Mouse (Mus musculus) MEL (cell line): ENCODE measurements around the gene Msmo1.

Experiments
- BHLHE40 ChIP-seq: IDR thresholded peaks from 2 replicates; pipeline ENCODE4 v1.6.1; 2012; ENCODE audit warnings: low read depth, mild to moderate bottlenecking, inconsistent platforms, low read length, improper control_type of control experiment, borderline replicate concordance
- CTCF ChIP-seq, 3 experiments: IDR thresholded peaks in 2 of 3; conservative IDR thresholded peaks in 1 of 3; 2 replicates each; pipeline ENCODE4 v1.5.1; 2011 to 2012; ENCODE audit warnings: low read length in 3 of 3, low read depth in 2 of 3, mild to moderate bottlenecking in 2 of 3, improper control_type of control experiment in 1 of 3, inconsistent platforms in 1 of 3, mixed read lengths in 1 of 3, moderate library complexity in 1 of 3; ENCODE audit not compliant: control insufficient read depth in 1 of 3, insufficient read depth in 1 of 3, poor library complexity in 1 of 3, severe bottlenecking in 1 of 3
- E2F4 ChIP-seq: IDR thresholded peaks from 2 replicates; pipeline ENCODE4 v1.6.1; 2011; ENCODE audit warnings: low read depth, low read length, improper control_type of control experiment, borderline replicate concordance
- EP300 ChIP-seq, 2 experiments: IDR thresholded peaks; 2 replicates each; pipeline ENCODE4 v1.6.1; 2011; ENCODE audit warnings: improper control_type of control experiment in 2 of 2, low read length in 2 of 2, low read depth in 1 of 2, mild to moderate bottlenecking in 1 of 2
- HCFC1 ChIP-seq: IDR thresholded peaks from 2 replicates; pipeline ENCODE4 v1.6.1; 2012; ENCODE audit warnings: low read depth, mild to moderate bottlenecking, inconsistent platforms, low read length, improper control_type of control experiment, moderate library complexity
- POLR2A ChIP-seq, 2 experiments: IDR thresholded peaks; 2 replicates each; pipeline ENCODE4 v1.6.1; 2011 to 2012; ENCODE audit warnings: low read length in 2 of 2, mild to moderate bottlenecking in 2 of 2, control low read depth in 1 of 2, improper control_type of control experiment in 1 of 2, low read depth in 1 of 2, moderate library complexity in 1 of 2; ENCODE audit not compliant: control insufficient read depth in 1 of 2, insufficient read depth in 1 of 2, poor library complexity in 1 of 2
- POLR2AphosphoS2 ChIP-seq: IDR thresholded peaks from 2 replicates; pipeline ENCODE4 v1.6.1; 2011; ENCODE audit warnings: low read length, improper control_type of control experiment
- RCOR1 ChIP-seq: IDR thresholded peaks from 2 replicates; pipeline ENCODE4 v1.6.1; 2012; ENCODE audit warnings: low read depth, mild to moderate bottlenecking, inconsistent platforms, low read length, improper control_type of control experiment
- SIN3A ChIP-seq: IDR thresholded peaks from 2 replicates; pipeline ENCODE4 v1.6.1; 2012; ENCODE audit warnings: low read length, improper control_type of control experiment, inconsistent platforms
- SMC3 ChIP-seq: IDR thresholded peaks from 2 replicates; pipeline ENCODE4 v1.6.1; 2011; ENCODE audit warnings: low read depth, low read length, improper control_type of control experiment

DNA sequence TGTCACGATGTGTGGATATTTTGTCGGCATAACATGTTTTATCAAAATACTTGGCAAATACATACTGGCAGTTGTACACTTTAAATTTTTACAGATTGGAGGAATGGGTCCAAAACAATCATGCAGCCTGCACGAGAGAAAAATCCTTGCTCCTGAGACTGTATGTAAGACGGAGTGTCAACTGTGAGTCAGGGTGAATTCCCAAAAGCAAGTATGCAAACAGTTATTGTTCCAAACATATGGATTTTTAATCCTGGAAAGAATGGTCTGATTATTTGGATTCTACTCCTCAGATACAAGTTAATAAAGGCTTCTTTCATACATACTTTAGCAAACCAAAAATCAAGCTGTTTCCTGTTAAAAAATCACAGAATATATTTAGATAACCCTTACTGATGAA lies 44.9 kb downstream of the Msmo1 start:
- TF ChIP-seq RCOR1: no peak
- no peak for TF ChIP-seq CTCF (IDR thresholded peaks at IDR 0.05 in 2 of 3, conservative IDR thresholded peaks at IDR 0.05 in 1 of 3; ENCODE audit: control insufficient read depth in 1 of 3, insufficient read depth in 1 of 3, low read depth in 2 of 3, low read length in 3 of 3, poor library complexity in 1 of 3, severe bottlenecking in 1 of 3)
- no peak for TF ChIP-seq SIN3A
- no peak for TF ChIP-seq EP300 (IDR thresholded peaks at IDR 0.05; ENCODE audit: low read depth in 1 of 2, low read length in 2 of 2)
- no peak for TF ChIP-seq POLR2AphosphoS2
- no peak for TF ChIP-seq POLR2A (IDR thresholded peaks at IDR 0.05; ENCODE audit: control insufficient read depth in 1 of 2, insufficient read depth in 1 of 2, low read depth in 1 of 2, low read length in 2 of 2, poor library complexity in 1 of 2)
- TF ChIP-seq HCFC1: no peak
- no peak for TF ChIP-seq E2F4
- no peak for TF ChIP-seq SMC3
- no peak for TF ChIP-seq BHLHE40
